Mouse (Mus musculus) bone marrow macrophage, adult 2 months (primary cell): ENCODE data around the gene Lmo7. TPM values are rescaled to one million over a fixed set of nuclear protein-coding genes. Genes with fewer than 3 reads are reported as not detected.

Experiments used
- H3K27ac ChIP-seq: 2 replicates; pipeline ENCODE4 v1.5.1; 2012; ENCODE audit warnings: low read depth, low read length; ENCODE audit not compliant: insufficient read depth
- H3K4me1 ChIP-seq: 2 replicates; pipeline ENCODE4 v1.6.1; 2012; ENCODE audit warnings: low read length; ENCODE audit not compliant: control insufficient read depth, insufficient read depth
- H3K4me3 ChIP-seq: 2 replicates; pipeline ENCODE4 v1.5.1; 2012; ENCODE audit warnings: mild to moderate bottlenecking, low read length, moderate library complexity; ENCODE audit not compliant: insufficient read depth
- CTCF ChIP-seq: IDR thresholded peaks from 2 replicates; pipeline ENCODE4 v1.5.1; 2012; ENCODE audit warnings: low read depth, mild to moderate bottlenecking, low read length, moderate library complexity
- POLR2A ChIP-seq: IDR thresholded peaks from 2 replicates; pipeline ENCODE4 v1.6.1; 2012; ENCODE audit warnings: mild to moderate bottlenecking, low read depth, low read length, borderline replicate concordance
- polyA plus RNA-seq: library from polyadenylated mRNA; stranded (reverse); fragments of >200 nt; gene quantifications from 2 replicates; pipeline ENCODE4 v1.2.4, GENCODE M21; 2012; ENCODE audit not compliant: missing spikeins, insufficient read depth, insufficient read length

The Lmo7 gene
- polyA plus RNA-seq, 1 experiment, result not detected

DNA sequence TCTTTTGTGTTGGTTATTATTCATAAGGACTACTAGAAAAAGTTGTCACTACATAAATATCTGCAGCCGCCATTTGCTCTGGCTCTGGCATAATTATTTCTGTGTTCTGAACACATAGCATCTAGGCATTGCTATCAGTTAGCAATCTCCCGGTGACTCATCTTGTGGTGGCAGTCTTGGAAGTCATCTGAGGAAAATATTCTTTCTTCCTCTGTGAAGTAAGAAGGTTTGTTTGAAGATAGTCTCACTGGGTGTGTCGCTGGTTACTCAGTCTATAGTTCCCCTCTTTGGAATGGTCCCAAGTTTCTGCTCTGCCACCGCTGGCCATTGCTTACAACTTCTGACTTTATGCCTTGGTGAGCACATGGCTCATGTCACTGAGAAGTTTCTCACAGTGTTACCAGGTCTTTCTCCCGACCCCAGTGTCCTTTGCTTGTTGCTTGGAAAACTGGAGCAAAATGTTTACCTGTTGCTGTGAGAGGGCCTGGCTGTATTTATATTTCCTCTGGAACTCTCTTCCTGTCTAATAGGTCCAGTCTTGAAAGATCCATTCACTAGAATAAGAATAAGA lies 68.3 kb downstream of the Lmo7 start:
- Histone ChIP-seq H3K4me1 (no peaks in the 10 kb centered on the region), H3K4me3 (no peak overlapping the region), H3K27ac (no peak overlapping the region)
- TF ChIP-seq CTCF, result no peak

DNA sequence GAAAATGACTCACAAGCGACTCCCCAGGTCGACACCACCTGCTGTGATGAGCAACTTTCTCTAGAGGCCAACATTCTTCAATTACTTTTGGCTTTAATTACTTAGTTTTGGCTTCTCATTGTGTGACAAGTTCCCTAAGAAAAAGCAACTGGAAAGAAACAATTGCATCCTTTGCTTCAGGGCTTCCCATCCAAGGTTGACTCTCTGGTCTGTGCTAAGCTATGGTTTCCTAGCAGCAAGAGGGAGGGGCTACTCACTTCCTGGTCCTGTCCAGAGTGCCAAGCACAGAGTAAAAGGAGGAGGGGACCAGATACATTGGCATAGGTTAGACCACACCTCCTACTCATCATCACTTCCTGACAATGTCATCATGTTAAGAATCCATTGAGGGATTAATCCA lies 69.0 kb downstream of the Lmo7 start:
- no peak for TF ChIP-seq POLR2A
- TF ChIP-seq CTCF, result no peak
- Histone ChIP-seq H3K4me3 (no peak overlapping the region), H3K4me1 (no peaks in the 10 kb centered on the region), H3K27ac (no peak overlapping the region)

DNA sequence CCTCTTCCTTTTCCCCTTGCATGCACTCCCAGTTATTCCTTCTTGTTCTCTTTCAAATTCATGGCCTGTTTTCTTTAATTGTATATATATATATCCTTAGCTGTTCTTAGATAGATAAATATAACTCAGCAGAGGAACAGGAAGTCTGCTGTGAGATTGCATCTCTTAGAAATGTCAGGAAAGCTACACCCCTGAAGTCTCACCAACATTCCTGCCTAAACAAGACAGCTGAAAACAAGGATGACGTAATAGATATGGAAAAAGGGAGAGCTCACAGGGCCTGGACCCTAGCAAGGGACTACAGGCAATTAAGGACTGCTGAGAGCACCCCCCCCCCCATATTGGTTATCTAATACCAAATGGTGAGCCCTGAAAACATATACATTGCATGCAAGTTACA lies 71.9 kb downstream of the Lmo7 start:
- Histone ChIP-seq H3K4me1 (no peaks in the 10 kb centered on the region), H3K27ac (no peak overlapping the region), H3K4me3 (no peak overlapping the region)
- TF ChIP-seq CTCF (no peak), POLR2A (no peak)

DNA sequence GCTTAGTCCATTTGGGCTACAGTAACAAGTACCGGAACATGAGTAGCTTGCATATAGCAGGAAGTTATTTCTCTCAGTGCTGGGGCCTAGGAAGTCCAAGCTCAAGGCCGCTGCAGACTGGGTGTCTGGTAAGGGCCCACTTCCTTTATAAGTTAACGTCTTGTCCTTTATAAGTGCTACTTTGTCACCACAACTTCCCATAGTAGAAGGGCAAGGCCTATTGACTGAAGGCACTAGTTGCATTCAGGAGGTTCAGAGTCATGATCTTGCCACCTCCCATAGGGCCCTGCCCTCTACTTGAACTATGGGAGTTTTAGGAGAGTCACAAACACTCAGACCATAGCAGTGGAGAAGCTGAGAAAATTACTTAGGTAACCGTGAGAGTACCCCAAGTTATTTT lies 74.4 kb downstream of the Lmo7 start:
- Histone ChIP-seq H3K4me1 (no peaks in the 10 kb centered on the region), H3K4me3 (no peak overlapping the region), H3K27ac (no peak overlapping the region)
- TF ChIP-seq POLR2A (no peak), CTCF (no peak)

DNA sequence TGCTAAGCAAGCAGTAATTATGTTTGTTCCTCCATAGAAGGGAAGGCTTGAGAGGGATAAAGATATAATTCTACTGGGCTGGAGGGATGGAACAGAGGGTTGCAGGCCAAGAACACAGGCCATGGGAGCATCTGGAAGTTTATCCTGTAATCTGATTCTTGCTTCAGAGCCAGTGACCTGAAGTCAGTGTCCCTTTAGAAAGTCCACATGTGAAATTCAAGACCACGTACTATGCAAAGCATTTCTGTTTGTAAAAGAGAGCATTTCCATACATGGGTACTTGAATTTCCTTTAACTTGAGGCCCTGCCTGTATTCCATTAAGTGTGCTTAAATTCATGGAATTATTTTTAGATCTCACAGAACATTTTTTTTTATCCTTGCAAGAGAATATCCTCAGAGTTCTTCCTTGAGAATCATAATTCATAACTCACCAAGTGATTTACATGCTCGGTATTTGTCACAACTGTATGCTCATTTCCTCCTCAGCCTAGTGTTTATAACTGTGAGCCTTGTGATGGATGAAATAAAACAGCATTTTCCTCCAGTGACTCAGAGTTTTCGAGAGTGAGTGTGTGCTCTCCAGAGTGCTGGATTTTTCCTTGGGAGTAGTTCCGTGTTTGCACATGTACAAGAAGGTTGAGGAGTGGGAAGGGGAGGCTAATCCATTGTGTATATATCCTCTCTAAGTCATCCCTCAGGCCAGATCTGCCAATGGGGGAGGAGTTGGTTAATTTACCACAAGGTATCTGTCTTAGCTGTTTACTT lies 75.0 kb downstream of the Lmo7 start:
- H3K27ac ChIP-seq, result no peak overlapping the region
- no peak for TF ChIP-seq CTCF
- no peak for TF ChIP-seq POLR2A
- H3K4me1 ChIP-seq, result no peaks in the 10 kb centered on the region
- H3K4me3 ChIP-seq, result no peak overlapping the region

DNA sequence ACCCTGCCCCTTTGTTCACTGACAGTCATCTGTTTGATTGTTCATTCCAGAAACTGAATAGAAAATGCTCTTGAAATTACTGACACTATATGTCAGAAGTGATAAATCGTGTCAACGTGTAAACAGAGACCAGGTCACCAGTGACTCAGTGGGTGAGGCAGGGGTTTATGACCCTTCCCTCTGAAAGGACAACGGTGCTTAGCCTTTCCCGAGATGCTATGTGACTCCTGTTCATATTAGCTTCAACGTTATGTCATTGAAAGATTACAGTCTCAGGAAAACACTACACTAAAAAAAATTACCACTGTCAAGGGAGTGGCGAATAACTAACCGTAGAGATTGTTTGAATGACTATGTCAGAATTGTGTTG lies 75.6 kb downstream of the Lmo7 start:
- Histone ChIP-seq H3K4me1 (no peaks in the 10 kb centered on the region), H3K27ac (no peak overlapping the region), H3K4me3 (no peak overlapping the region)
- TF ChIP-seq POLR2A (no peak), CTCF (no peak)

DNA sequence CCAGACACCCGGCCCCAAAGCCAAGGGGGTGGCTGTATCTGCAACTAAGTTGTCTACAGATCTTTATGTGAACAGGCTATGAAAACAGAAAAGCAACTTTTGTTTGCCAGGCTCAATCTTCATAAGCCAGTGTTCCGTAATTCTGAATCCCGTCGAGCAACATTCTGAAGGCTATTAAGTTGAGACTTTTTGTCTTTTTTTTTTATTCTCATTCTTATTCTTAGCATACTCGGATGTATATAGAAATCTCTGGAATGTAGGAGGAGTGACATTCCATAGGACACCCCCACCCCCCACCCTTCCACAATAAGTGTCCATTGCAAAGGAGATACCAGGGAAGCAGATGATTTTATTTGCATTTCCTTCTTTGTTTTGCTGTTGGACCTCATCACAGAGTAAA lies 76.3 kb downstream of the Lmo7 start:
- no peak for TF ChIP-seq CTCF
- no peak for TF ChIP-seq POLR2A
- H3K4me3 ChIP-seq, result no peak overlapping the region
- H3K27ac ChIP-seq, result no peak overlapping the region
- no peaks in the 10 kb centered on the region for H3K4me1 ChIP-seq

DNA sequence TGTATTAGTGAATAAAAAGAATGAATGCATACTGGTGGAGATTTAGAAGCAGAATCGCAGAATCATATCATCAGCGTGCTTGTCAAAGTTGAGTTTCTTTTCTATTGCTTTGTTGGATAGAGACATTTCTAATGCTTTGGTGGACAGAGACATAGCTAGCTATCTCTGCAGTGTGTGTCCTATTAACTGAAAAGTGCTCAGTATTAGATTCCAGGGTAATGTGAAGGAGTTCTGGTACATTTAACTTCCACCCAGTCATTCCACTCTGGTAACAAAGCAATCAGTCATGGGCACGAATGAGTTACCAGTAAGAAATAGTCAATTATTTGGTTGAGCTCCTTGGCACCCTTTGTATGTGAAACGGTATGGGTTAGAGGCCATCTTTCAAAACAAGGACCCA lies 76.8 kb downstream of the Lmo7 start:
- no peaks in the 10 kb centered on the region for H3K4me1 ChIP-seq
- no peak overlapping the region for H3K4me3 ChIP-seq
- no peak overlapping the region for H3K27ac ChIP-seq
- TF ChIP-seq CTCF (no peak), POLR2A (no peak)

DNA sequence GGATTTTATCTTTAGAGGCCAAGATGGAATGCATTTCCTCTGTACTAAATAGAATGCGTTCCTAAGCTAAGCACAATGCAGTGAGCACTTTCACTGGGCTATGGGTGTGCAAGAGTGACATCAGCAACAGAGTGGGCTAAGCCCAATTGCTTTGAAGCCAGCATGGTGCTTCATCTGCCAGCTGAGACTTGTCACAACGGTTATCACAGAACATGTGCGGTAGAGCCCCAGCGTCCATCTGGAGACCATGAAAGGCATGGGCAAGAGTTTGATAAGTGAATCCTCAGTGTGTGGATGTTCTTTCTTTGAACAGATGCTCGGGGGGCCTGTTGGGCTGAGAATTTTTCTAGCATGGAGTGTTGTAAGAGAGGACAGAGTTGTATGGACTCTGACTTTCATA lies 86.7 kb downstream of the Lmo7 start:
- no peak for TF ChIP-seq CTCF
- TF ChIP-seq POLR2A, result no peak
- Histone ChIP-seq H3K27ac (no peak overlapping the region), H3K4me3 (no peak overlapping the region), H3K4me1 (no peaks in the 10 kb centered on the region)

DNA sequence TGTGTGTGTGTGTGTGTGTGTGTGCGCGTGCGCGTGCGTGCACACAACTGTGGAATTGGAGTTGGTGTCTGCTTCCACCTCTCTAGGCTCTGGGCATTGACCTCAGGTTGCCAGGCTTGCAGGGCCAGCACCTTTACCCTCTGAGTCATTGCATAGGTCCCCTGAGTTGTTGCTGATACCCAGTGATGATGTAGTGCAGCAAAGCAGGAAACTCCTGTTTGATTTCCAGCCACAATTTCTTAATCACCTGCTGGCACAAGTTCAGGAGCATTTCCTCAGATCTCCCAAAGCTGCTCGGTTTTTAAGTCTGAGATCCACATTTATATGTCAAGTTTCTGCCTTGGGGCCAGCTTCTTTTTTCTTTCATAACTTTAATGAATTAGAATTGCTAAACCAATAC lies 92.6 kb downstream of the Lmo7 start:
- no peak for TF ChIP-seq POLR2A
- no peak for TF ChIP-seq CTCF
- no peak overlapping the region for H3K27ac ChIP-seq
- no peaks in the 10 kb centered on the region for H3K4me1 ChIP-seq
- no peak overlapping the region for H3K4me3 ChIP-seq

DNA sequence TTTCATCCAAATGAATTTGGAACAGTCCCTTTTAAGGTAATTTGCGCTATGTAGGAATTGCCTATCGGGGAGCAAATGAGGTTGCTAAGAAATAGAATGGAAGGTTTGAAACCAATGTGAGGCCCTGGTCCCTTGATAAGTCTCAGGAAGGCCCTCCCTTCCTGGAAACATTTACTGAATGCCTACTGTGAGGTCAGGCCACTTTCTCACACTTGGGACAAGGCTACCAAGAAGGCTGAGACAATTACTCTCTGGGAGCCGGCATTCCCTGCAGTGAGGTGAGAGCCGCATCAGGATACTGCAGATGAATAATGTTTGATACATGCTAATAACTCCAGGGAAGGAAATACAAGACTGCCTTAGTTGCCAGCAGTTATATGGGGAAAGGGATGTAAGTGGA lies 93.1 kb downstream of the Lmo7 start:
- no peak for TF ChIP-seq CTCF
- no peak for TF ChIP-seq POLR2A
- no peak overlapping the region for H3K27ac ChIP-seq
- H3K4me1 ChIP-seq, result no peaks in the 10 kb centered on the region
- no peak overlapping the region for H3K4me3 ChIP-seq
